Mouse (Mus musculus) kidney, postnatal 14 days (tissue): Measurements from ENCODE around the gene Ttc28.

Experiments
- DNase-seq: peaks from one replicate; pipeline ENCODE4 v3.0.0; 2022; ENCODE audit warnings: mixed read lengths

Ttc28 gene

DNA sequence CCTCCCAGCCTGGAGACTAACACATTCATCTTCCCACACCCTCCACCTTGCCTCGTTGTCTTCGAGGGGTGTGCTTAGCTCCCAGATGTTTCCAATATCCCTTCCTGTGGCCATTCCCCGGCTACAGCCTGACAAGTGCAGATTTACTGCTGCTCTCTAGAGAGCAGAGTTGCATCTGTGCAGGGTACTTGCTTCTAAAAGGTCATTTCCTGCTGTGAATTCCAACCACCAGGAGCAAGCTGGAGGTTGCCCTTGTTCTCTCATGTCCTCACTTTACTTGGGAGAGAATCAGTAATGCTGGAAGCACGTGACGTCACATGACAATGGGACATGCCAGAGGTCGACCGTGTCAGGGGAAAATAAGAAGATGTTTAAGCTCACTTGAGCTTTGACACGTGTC, 131.7 kb downstream of the Ttc28 start:
- peak; percentile 71 for DNase-seq

DNA sequence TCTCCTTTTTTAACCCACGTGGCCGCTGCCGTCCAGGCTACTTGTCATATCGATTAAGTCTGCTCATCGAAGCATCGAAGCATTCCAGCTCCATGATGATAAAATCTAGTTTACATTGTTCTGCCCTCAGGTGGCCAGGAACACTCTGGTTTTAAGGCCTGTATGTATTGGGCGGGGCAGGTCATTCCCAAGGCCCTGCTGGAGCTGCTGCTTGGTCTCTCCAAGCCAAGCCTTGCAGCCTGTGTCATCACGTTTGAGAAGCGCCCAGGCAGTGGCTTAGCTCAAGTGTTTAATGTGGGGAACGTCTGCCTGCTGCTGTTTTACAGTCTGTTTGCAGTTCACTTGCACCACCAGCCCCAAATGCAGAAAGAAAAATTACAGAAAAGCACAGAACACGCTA, 132.5 kb downstream of the Ttc28 start:
- no peak for DNase-seq

DNA sequence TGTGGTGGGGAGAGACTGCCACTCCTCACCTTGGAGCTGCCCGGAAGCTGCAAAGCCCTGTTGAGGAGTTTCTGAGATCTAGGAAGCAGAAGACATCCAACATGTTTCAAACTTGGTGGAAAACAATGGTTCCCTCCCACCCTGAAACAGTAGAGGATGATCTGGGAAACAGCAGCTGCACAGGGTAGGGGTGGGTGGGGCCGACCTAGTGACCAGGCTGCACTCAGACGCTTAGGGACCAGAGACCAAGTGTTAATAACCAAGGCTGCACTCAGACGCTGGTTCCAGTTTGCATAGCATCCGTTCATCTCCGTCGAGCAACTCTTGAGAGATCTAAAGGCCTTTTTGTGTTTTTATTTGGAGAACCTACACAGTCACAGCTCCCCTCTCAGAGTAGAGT, 133.0 kb downstream of the Ttc28 start:
- no peak for DNase-seq

DNA sequence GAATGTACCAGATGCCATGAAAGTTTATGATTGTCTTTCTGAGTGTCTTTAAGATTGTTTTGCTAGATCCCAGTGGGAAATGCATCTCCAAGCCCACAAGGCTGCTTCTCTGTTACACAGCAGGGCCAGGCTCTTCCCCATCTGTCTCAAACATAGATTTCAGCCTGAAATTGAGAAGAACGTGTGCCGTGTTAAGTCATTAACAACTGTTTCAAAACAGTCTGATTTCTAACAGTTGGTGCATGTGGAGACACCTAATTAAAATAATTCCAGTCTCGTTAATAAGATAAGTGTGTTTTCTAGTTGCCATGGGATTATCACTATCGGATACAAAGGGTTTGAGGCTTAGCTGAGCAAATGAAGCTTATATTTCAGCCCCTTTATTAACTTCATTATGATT, 135.4 kb downstream of the Ttc28 start:
- DNase-seq = no peak

DNA sequence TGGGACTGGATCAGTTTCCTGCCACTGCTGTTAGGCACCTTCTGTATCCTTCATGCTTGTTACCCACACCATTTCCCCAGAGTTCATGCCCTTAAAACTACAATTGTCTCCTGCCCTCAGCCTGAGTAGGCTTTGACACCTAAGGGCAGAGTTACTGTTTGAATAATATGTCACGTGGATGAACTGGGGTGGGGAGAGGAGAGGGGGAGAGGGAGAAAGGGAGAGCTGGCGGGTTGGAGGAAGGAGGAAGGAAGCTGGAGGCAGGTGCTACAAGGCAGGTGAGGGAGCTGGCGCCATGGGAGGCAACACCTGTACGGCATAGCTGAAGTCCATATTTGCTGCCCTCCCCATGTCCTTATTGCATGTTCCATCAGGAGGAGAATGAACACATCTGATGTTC, 137.7 kb downstream of the Ttc28 start:
- no peak for DNase-seq

DNA sequence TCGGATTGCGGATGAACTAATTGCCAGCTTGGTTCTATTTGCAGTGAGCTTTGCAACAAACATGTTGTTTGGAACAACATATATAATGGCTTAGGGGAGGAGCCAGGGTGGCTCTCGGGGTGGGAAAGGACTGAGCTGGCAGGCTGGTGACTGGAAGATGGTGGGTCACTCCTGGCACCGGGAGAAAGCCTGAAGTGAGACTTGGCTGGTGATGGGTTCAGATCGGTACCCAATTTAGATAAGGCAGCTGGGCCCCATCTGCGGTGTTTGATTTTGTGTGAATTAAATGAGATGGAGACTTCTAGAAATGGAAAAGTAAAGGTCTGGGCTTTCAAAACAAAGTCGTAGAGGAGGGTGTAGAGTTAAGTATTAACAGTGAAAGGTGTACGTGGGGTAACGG, 142.7 kb downstream of the Ttc28 start:
- no peak for DNase-seq

DNA sequence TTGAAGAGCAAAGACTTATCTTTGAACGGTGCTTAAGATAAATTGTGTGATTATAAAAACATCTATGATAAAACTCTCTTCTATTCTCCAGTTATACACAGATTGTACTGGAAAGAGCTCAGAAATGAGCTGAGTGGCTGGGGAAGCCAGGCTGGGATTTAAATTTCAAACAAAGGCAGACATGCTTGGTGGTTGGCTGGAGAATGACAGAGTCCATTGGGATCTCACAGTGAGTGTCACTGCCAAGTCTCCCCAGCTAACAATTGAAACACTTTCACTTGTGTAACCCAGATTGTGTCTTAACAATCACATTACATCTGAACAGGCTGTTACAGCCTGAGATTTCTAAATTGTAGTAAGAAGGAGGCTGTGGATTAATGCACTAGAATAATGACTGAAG, 143.3 kb downstream of the Ttc28 start:
- DNase-seq = no peak

DNA sequence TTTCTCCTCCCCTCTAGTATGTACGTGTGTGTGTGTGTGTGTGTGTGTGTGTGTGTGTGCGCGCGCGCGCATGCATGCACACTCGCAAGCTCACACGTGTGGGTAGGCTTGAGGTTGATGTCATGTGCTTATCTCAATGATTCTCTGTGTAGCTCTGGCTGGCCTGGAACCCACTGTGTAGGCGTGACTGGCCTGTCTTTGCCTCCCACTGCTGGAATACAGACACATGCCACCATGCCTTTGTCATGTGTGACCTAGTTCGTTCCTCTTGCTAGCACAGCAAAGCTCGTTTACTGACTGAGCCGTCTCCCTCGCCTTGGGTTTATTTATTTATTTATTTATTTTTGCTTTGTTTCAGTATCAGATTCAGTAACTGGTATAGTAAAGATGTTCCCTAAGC, 145.0 kb downstream of the Ttc28 start:
- no peak for DNase-seq

DNA sequence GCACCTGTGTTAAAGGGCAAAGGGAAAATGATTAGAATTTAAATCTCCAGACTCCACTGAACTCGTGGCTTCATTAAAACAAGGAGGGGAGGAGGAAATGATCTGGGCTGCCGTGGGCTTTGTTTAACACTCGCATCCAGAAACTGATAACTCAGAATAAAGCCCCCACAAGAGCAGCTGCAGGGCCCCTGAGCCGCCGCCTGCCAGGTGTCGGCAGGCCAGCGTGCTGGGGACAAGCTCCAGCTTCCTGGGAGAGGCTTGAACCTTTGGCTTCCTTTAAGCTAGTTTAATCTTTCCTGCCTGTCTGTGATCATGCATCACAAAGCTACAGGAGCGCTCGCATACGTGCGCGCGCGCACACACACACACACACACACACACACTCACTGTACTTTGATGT, 145.9 kb downstream of the Ttc28 start:
- no peak for DNase-seq

DNA sequence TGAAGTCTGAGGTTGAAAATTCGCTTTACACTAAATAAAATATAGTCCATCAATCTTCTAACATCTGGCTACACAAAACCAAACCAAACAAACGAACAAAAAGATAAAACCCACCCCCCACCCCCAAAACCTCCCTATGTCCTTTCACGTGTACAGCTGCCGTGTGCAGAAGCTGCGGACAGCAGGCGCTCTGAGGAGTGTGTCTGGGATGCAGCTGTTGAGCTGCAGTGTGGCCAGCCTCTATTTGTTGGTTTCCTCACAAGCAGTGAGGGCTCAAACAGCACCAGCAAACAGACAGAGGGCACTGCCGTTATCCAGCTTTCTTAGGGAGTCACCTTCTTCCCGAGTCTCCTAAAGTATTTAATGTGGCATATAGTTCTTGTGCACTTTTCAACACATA, 146.6 kb downstream of the Ttc28 start:
- DNase-seq = no peak

DNA sequence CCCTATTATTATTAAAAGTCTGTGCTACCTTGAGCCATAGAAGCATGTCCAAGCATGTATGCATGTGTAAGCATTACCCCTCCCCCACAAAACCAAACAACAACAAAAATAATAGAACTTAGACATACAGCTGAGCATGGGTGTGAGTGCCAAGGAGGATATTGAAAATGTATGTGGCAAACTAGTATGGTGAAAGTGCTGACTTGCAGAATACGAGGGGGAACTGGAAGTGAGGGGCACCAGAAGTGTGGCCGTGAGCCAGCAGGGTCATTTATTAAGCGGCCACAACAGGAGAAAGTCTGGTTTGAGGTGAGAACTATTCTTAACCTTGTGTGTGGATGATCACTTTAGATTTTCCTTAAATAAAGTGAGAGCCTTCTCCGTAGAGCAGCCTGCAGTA, 148.7 kb downstream of the Ttc28 start:
- DNase-seq = no peak

DNA sequence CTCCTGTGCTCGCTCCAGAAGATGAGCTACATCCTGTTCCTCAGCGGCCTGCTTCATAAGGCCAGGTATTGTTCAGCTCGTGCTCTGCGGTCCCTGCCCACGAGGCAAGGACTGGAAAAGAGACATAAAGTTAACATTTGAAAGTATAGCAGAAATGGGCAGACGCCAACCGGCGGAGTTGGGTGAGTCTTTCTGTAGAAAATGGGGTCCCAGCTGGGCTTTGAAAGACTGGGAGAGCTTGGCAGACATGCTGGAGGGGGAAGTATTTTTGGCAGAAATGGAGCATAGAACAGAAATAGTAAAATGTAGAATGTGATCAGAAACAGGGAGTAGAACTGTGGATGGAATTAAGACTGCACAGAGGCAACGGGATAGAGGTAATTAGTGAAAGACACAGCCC, 149.3 kb downstream of the Ttc28 start:
- DNase-seq = no peak

DNA sequence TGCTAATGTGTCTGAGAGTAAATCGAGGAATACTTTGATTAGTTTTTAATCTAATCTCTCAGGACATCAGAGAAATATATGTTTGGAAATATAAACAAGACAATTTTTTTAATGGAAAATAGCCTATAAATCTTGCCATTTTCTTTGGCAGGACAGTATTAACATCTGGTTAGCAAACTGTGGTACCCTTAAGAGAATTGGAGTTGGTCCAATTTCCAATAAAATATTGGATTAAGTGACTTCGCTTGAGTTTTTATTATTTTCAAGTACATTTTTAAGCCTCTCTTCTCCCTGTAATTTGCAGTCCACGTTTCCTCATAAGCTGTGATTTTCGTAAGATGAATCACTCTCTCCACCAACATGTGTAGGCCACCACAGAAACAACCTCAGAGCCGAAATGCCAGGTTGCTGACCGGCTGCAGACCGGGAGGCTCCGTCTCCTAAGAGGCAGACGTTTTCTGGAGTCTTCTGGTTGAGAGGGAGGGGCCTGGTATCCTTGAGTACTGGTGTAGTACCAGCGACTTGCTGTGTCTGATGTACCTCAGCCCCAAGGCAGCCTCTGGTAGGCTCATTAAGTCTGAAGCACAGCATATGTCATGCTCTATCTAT, 153.2 kb downstream of the Ttc28 start:
- no peak for DNase-seq

DNA sequence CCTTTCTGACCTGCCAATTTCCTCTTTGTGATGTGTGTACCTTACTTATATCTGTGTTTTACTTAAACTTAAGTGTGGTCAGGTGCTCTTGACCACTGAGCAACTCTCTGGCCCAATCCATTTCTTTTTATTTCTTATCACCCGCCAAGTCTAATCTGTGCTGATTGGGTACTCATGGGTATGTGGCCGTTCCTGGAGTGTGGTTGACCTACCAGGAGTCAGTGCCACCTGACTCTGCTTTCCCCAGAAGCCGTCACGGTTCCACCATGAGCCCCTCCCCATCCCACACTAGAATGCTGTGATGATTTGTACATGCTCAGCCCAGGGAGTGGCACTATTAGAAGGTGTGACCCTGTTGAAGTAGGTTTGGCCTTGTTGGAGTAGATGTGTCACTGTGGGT, 153.9 kb downstream of the Ttc28 start:
- DNase-seq = no peak

DNA sequence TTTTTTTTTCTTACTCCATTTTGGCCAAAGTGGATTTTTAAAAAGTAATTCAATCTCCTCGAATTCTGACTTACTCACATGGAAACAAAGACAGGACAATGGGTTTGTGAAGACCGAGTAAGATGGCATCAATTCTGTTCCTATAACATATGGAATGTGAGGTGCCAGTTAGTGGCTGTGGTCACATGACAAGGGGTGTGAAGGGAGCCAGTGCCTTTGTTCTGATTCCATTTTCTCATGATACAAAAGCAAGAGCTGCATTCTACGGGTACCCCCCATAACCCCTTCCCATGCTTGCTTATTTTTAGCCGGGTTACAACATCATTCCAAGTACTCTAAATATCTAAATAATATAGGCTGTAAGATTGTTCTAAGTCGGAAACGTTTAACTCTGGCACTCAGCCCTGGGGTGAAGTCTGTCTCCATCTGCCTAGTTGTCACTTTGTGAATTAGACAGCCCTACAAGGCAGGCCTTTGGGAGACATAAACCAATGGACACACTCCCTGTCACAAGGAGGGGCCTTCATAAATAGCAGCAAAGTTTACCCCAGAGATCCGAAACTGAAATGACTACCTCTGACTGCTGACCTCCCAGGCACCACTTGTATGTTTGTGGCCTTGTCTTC, 157.6 kb downstream of the Ttc28 start:
- DNase-seq = no peak

DNA sequence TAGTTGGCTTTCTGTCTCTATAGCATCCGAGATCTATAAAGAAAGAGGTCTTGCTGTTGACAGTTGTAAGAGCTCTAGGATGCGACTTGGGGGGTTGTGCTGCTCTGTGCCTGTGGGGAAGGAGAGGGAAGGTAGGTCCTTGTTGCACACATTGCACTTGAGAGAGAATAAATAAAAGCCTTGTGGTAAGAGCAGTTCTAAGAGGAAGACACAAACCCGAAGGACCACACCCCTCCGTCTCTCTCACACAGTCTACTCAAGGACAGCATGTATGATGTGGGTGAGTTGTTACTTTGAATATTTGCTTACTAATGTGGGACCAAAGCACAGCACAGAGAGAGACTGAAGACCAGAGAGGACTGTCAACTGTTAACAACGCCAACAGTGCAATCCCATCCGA, 160.2 kb downstream of the Ttc28 start:
- DNase-seq = no peak

DNA sequence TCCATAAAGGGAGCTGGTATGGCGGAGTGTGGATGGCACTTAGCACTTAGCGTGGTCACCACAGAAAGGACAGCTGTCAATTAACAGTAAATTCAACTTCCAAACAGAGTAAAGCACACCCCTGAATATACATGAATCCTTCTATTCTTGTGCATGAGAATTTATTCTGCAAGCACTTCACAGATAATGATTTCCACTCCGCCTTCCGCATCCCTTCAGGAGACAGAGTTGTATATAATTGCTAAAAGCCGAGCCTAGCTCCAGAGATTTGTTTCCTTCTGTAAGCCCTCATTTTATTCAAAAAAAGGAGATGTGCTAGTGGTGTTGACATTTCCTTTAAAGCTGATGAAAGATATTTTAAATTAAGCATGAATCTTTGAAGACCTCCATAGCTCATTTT, 162.3 kb downstream of the Ttc28 start:
- no peak for DNase-seq

DNA sequence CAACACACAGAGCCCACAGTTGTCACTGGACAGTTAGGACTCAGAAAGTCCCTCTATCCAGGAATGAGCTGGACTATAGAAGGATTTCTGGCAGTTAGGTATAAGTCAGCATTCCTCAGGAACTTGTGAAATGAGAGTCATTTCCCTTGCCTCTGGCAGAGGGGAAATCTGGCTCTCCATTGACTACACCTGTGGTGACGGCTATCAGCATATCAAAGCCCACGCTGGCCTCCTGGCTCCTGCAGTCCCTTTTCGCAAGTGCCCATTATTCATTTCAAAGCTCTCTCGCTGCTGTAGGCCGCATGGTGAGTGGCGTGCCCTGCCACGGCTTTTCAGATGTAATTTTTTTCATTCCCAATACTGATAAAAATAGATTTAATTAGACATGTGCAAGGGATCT, 164.6 kb downstream of the Ttc28 start:
- no peak for DNase-seq

DNA sequence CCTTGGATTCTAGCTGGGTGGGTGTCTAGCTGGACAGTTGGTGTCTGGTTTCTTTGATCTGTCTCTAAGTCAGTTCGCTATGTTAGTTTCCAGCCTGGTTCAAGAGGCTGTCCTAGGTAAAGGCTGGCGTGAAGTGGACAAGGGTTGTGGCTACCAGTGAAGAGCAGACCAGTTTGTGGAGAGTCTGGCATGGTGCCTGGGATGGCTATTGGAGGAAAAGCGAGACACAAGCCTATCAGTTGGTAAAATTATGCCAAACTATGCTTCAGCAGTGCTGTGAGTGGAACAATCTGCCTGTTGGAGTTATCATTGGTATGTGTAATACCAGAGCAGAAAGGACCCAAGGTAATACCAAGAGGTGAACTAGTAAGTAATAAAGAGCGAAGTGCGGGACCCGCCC, 166.8 kb downstream of the Ttc28 start:
- DNase-seq = no peak

DNA sequence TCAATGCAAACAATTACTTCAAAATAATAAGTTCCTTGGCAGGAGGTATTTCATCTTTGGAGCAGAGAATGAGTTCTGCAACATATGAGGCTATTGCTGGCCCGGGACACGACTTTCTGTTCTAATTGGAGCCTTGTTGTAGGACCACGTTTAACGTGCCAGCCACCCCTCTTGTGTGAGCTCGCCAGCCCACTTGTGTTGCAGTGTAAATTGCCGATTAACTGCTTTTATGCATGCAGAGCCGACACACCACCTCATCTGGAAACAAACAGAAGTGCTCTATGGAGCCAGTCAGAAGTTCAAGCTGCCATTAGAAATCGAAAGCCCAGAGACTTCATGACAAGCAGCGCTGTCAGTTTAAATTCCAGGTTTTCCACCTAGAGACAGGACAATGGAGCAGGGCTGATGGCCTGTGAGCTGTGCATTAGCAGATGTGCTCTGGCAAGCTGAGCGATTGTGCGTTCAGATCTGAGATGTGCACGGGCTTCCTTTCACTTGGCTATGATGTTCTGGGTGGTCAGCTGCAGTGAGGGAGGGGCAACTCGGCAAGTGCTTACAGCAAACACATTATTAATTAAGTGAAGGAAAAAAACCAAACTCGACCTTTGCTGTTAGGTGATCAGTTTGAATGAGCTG, 167.4 kb downstream of the Ttc28 start:
- DNase-seq = no peak

DNA sequence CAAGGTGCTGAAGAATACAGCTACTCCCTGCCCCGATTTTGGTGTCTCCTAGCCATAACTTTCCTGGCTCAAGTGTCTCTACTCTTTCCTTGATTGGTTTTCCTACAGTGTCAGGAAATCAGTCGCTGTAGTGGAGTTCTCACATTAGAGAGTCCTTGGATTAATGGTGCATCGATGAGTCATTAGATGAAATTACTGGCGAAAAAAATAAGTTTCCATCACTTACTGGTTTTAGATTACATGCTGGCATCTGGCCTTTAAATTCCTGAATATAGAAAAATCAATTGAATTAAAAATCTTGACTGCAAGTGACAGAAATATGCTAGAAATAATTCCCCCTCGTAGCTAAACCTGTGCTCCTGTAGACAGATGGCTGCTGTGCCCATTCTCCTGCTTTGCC, 168.4 kb downstream of the Ttc28 start:
- no peak for DNase-seq

DNA sequence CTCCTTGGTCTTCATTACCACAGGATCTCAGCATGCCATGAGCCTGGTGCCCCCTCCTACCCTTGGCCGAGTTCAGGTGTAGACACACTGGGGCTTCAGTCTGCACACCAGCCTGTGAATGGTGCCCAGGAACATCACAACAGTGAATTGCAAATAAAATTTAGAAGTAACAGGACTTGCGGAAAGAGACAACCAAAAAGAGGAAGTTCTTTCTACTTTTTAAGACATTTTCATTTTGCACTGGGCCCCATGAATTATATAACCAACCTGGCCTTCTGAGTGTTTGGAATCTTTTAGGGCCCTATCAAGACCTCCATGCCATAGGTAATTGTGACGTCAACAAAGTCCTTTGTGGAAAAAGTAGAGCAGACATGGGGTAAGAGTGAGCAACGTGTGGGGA, 170.0 kb downstream of the Ttc28 start:
- no peak for DNase-seq

DNA sequence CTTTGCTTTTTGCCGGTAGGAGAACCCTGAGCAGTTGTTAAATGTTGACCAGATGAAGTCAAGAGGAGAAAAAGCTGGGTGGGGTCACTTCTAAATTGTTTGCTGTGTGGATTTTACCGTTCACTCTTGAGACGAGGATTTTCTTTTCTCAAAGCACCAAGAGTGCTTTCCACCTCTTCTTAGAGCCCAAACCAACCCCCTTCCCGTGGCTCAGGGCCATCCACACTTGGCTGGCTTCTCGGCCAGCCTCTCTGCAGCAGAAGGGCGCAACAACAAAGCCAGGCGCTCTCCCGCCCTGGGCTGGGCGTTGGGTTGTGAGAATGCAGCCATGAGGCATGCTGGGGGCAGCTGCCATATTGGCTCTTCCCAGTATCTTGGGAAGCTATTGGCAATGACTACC, 170.5 kb downstream of the Ttc28 start:
- no peak for DNase-seq

DNA sequence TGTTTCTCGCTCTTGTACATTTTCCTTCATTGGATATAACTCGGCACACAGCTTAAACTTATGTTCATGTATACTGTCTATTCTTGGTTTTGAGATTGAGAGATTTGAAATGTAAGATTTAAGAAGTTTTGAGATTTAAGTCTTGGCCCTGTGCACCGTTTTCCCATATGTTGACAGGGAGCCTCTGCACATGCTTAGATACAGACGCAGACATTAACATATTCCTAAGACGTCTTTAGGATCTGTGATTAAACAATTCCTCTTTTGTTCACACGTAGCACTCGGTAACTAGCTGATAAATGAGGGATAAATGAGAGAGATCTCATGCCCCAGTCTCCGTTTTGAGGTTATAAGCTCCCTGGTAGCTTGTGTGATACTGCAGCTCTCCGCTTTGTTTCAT, 174.8 kb downstream of the Ttc28 start:
- DNase-seq = no peak

DNA sequence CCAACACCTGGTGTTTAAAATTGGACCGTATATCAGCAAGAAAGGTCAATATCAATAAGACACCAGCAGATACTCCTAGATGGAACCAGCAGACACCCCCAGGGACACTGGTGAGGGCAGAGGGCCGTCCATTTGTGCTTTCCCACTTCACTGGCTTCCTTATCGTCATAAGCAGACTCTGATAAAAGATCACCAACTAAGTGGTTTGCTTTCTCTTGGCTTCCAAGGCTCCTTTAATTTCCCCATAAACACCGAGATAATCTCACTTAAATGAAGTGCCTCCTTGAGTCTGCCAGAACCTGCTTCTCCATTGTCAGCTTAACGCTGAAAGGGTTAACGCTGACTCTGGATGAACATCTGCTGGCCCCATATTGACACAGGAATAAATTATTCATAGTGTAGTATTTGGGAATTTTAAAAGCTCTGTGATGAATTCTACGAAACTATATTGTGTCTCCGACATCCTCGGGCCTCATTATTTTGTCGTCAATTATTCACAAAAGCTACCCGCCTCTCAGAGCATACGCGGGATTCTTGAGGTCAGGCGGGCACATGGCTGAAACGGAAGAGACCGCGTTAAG, 175.3 kb downstream of the Ttc28 start:
- no peak for DNase-seq
